Mouse (Mus musculus): Measurements from ENCODE around the gene Smim13.
"Not testable (repeated sequence)": the region's sequence is repeated elsewhere in the genome, so short reads cannot be mapped to it uniquely, and the experiment has no call there.

- not testable (repeated sequence) for TF ChIP-seq CTCF (IDR thresholded peaks at IDR 0.05; ENCODE audit: low read depth); EP300 (optimal IDR thresholded peaks at IDR 0.05)
These were observed 12.0 kb downstream of the Smim13 start for GRCm38 (mm10) chr13:41261617-41262016.

Data from stomach, postnatal 0 days (tissue).